Mouse (Mus musculus): ENCODE data around the gene Tst. TPM values are rescaled to one million over a fixed set of nuclear protein-coding genes. Genes with fewer than 3 reads are reported as not detected.
A peak's percentile ranks its signal among the peaks of the same experiment; 100 is the strongest.

Tst gene
- total and polyA plus RNA-seq, 3 experiments = 0.56 to 2.0 (median 0.67) TPM

DNA sequence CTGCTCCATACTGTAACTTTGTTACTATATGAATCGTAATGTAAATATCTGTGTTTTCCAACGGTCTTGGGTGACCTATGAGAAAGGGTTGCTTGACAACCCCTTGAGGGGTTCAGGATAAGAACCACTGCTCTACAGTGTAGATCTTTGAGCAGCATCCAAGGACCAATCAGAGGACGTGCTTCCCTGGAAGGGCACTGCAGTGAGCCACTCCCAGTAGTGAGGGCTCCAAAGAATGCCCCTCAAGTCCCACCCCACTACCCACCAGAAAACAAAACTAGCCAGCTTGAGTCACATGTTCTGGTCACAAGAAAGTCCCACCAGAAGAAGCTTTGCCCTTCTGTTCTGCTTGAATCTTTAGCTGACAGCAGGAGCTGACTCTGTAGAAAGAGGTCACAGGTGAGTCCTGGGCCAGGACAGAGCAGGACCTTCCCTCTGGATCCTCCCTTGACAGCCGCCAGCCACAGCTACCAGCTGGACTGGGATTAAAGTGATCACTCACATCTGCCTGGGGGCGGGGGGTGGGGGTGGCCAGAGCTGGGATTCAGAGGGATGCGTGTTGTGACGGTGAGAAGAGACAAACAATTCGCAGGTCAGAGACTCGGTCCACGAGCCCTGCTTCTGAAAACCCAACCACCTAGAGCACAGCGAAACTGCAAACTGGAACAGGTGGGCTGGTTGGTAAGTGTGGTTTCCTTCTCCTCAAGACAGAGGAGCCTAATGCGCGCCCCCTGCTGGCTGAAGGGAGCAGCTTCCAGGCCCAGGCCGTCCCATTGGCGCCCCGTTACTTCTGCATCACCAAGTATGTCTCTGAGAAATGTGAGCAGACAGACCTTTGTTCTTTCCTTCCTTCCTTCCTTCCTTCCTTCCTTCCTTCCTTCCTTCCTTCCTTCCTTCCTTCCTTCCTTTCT lies 16.6 kb upstream of the Tst start:
- Histone ChIP-seq H3K27ac (ENCODE audit: insufficient read depth, low read depth) (no peak overlapping the region), H3K9me3 (replicated peaks; ENCODE audit: low read length) (peaks cover 4% of the 10 kb centered on the region), H3K4me2 (ENCODE audit: insufficient read depth, low read depth, poor library complexity, severe bottlenecking) (peak overlapping the region; percentile 68), H3K4me3 (replicated peaks in 1 of 3; ENCODE audit: low read depth in 2 of 3, low read length in 2 of 3, poor library complexity in 1 of 3) (no peak overlapping the region), H3K79me2 (replicated peaks; ENCODE audit: control insufficient read depth, extremely low read depth, insufficient read depth, poor library complexity, severe bottlenecking) (no peaks in the 10 kb centered on the region), H3K9ac (ENCODE audit: insufficient read depth, low read depth) (no peak overlapping the region), H3K27me3 (replicated peaks) (peaks cover 40% of the 10 kb centered on the region), H3K36me3 (replicated peaks in 1 of 2; ENCODE audit: control insufficient read depth in 1 of 2, insufficient read depth in 1 of 2, low read length in 1 of 2) (no peaks in the 10 kb centered on the region), H3K4me1 (ENCODE audit: control insufficient read depth in 1 of 2, insufficient read depth in 2 of 2) (peaks cover 0 to 8% of the 10 kb centered on the region in 2 experiments; a peak in 2 of 4 replicates)
- peak; percentile 89 for DNase-seq (ENCODE audit: extremely low read depth)
- in situ Hi-C loops (cut with MboI; ENCODE audit: low pct_ligation_motif_present, low pct_unique_long_range_greater_than_20kb, low sequenced_read_pairs) = loop anchor here (10.0 kb wide), 1 partner anchor 58 kb away; no protein-coding TSS in a partner anchor
- TF ChIP-seq ETS1 (conservative IDR thresholded peaks at IDR 0.05; ENCODE audit: low read depth, low read length) = no peak
- TF ChIP-seq ZKSCAN1 (IDR thresholded peaks at IDR 0.05; ENCODE audit: borderline replicate concordance, low read depth, low read length) = no peak
- TF ChIP-seq CHD1 (IDR thresholded peaks at IDR 0.05; ENCODE audit: low read depth, low read length) = no peak
- TF ChIP-seq SMC3 (IDR thresholded peaks at IDR 0.05; ENCODE audit: low read depth, low read length) = peak; percentile 86
- TF ChIP-seq IRF4 (IDR thresholded peaks at IDR 0.05; ENCODE audit: low read depth, low read length) = peak; percentile 66; the same call in 1 of the 2 replicates
- TF ChIP-seq MEF2A (IDR thresholded peaks at IDR 0.05; ENCODE audit: borderline replicate concordance, low read depth, low read length) = 0 out of 2 replicates have a peak, but pooled peaks have one; percentile 21
- no peak for TF ChIP-seq ZMIZ1 (IDR thresholded peaks at IDR 0.05; ENCODE audit: low read depth, low read length)
- peak; percentile 61 for TF ChIP-seq TCF12 (IDR thresholded peaks at IDR 0.05; ENCODE audit: low read depth, low read length)
- no peak for TF ChIP-seq POLR2A (IDR thresholded peaks at IDR 0.05; ENCODE audit: low read depth, low read length)
- TF ChIP-seq KAT2A (IDR thresholded peaks at IDR 0.05; ENCODE audit: insufficient replicate concordance, low read length) = no peak
- TF ChIP-seq BHLHE40 (IDR thresholded peaks at IDR 0.05; ENCODE audit: low read depth, low read length) = no peak
- peak; percentile 58 for TF ChIP-seq RAD21 (IDR thresholded peaks at IDR 0.05; ENCODE audit: low read depth, low read length)
- TF ChIP-seq MAFK (IDR thresholded peaks at IDR 0.05; ENCODE audit: insufficient replicate concordance, low read length) = no peak
- 0 out of 2 replicates have a peak, but pooled peaks have one; percentile 26 for TF ChIP-seq SIN3A (IDR thresholded peaks at IDR 0.05; ENCODE audit: low read length)
- TF ChIP-seq HCFC1 (IDR thresholded peaks at IDR 0.05; ENCODE audit: low read depth, low read length) = 0 out of 2 replicates have a peak, but pooled peaks have one; percentile 15
- TF ChIP-seq MAX (IDR thresholded peaks at IDR 0.05; ENCODE audit: low read length) = no peak
- TF ChIP-seq RCOR1 (conservative IDR thresholded peaks at IDR 0.05; ENCODE audit: low read depth, low read length) = no peak
- no peak for TF ChIP-seq JUN (IDR thresholded peaks at IDR 0.05; ENCODE audit: insufficient read depth, low read depth, low read length)
- TF ChIP-seq USF2 (conservative IDR thresholded peaks at IDR 0.05; ENCODE audit: low read depth, low read length) = no peak
- TF ChIP-seq UBTF (IDR thresholded peaks at IDR 0.05; ENCODE audit: low read depth, low read length) = no peak
- no peak for TF ChIP-seq NRF1 (IDR thresholded peaks at IDR 0.05; ENCODE audit: low read depth, low read length)
- no peak for TF ChIP-seq JUND (conservative IDR thresholded peaks at IDR 0.05; ENCODE audit: low read depth, low read length)
- peak; percentile 78 to 92 for TF ChIP-seq CTCF (conservative IDR thresholded peaks at IDR 0.05 in 1 of 2, IDR thresholded peaks at IDR 0.05 in 1 of 2; ENCODE audit: low read depth in 2 of 2, low read length in 2 of 2)
- no peak for TF ChIP-seq ZNF384 (IDR thresholded peaks at IDR 0.05; ENCODE audit: low read depth, low read length)
- TF ChIP-seq ZC3H11A (IDR thresholded peaks at IDR 0.05; ENCODE audit: low read depth, low read length) = 0 out of 2 replicates have a peak, but pooled peaks have one; percentile 12
- TF ChIP-seq USF1 (IDR thresholded peaks at IDR 0.05; ENCODE audit: low read depth, low read length) = no peak
- TF ChIP-seq CHD2 (IDR thresholded peaks at IDR 0.05; ENCODE audit: low read length) = no peak
- no peak for TF ChIP-seq ELF1 (IDR thresholded peaks at IDR 0.05; ENCODE audit: low read depth, low read length)
- TF ChIP-seq E2F4 (IDR thresholded peaks at IDR 0.05; ENCODE audit: insufficient replicate concordance, low read depth, low read length) = no peak
- no peak for TF ChIP-seq TBP (conservative IDR thresholded peaks at IDR 0.05; ENCODE audit: low read depth, low read length)
- no peak for TF ChIP-seq GABPA (IDR thresholded peaks at IDR 0.05; ENCODE audit: insufficient replicate concordance, low read depth, low read length)
- TF ChIP-seq EP300 (IDR thresholded peaks at IDR 0.05; ENCODE audit: low read length) = no peak
- no peak for TF ChIP-seq PAX5 (IDR thresholded peaks at IDR 0.05; ENCODE audit: low read length)
- TF ChIP-seq MXI1 (IDR thresholded peaks at IDR 0.05; ENCODE audit: low read depth, low read length) = 0 out of 2 replicates have a peak, but pooled peaks have one; percentile 52
- peak; percentile 55; the same call in 1 of the 2 replicates for TF ChIP-seq MYC (IDR thresholded peaks at IDR 0.05; ENCODE audit: low read depth, low read length)
- no peak for TF ChIP-seq MAZ (IDR thresholded peaks at IDR 0.05; ENCODE audit: low read depth, low read length)
- no peak; the same call in 1 of the 2 replicates for TF ChIP-seq NELFE (IDR thresholded peaks at IDR 0.05; ENCODE audit: low read depth, low read length)
- dilution Hi-C loops (cut with MboI; ENCODE audit: extremely low pct_ligation_motif_present, extremely low pct_unique_long_range_greater_than_20kb, low sequenced_read_pairs) = no loop called here
